Mouse (Mus musculus) forebrain, embryonic 11.5 days (tissue): ENCODE data around the gene Sox10. TPM values are rescaled to one million over a fixed set of nuclear protein-coding genes. Genes with fewer than 3 reads are reported as not detected.
A peak's percentile ranks its signal among the peaks of the same experiment; 100 is the strongest.

Source experiments
- ATAC-seq: fragments of 200-750 bp; cut with Nextera tagmentation; replicated peaks from 2 replicates; pipeline ENCODE4 v1.8.0; 2017; ENCODE audit warnings: moderate TSS enrichment; ENCODE audit not compliant: low FRiP score
- DNase-seq: peaks from one replicate; pipeline ENCODE4 v3.0.0-alpha.2; 2017; ENCODE audit warnings: low spot score
- H3K27ac ChIP-seq: fragments of 300-500 bp; sonication (generic); 2 replicates; pipeline ENCODE4 v1.5.1; 2014; ENCODE audit warnings: low read depth, low read length
- H3K27me3 ChIP-seq: fragments of 300-500 bp; sonication (generic); 2 replicates; pipeline ENCODE4 v1.6.1; 2014; ENCODE audit warnings: mild to moderate bottlenecking, low read length, mixed read lengths; ENCODE audit not compliant: control insufficient read depth, insufficient read depth
- H3K36me3 ChIP-seq: fragments of 300-500 bp; sonication (generic); 2 replicates; pipeline ENCODE4 v1.6.1; 2014; ENCODE audit warnings: mild to moderate bottlenecking, low read length, moderate library complexity, mixed read lengths; ENCODE audit not compliant: control insufficient read depth, insufficient read depth
- H3K4me1 ChIP-seq: fragments of 300-500 bp; sonication (generic); replicated peaks from 2 replicates; pipeline ENCODE4 v1.6.1; 2014; ENCODE audit warnings: low read length, mixed read lengths; ENCODE audit not compliant: control insufficient read depth, insufficient read depth
- H3K4me2 ChIP-seq: fragments of 300-500 bp; sonication (generic); 2 replicates; pipeline ENCODE4 v1.6.1; 2014; ENCODE audit warnings: low read depth, mild to moderate bottlenecking, low read length, moderate library complexity, mixed read lengths; ENCODE audit not compliant: severe bottlenecking
- H3K4me3 ChIP-seq: fragments of 300-500 bp; sonication (generic); 2 replicates; pipeline ENCODE4 v1.5.1; 2014; ENCODE audit warnings: low read depth, low read length
- H3K9ac ChIP-seq: fragments of 300-500 bp; sonication (generic); 2 replicates; pipeline ENCODE4 v1.6.1; 2014; ENCODE audit warnings: low read length
- H3K9me3 ChIP-seq: fragments of 300-500 bp; sonication (generic); 2 replicates; pipeline ENCODE4 v1.6.1; 2016; ENCODE audit warnings: low read length, mixed read lengths; ENCODE audit not compliant: control insufficient read depth
- WGBS: fragments of 180-500 bp; shearing (Covaris S2); extraction: QIAGEN DNeasy Blood & Tissue Kit; methylation state at CpG from one replicate; pipeline ENCODE4 v1.1.7; 2014; 5-methylcytosine and 5-hydroxymethylcytosine counted together
- polyA plus RNA-seq: library from polyadenylated mRNA; unstranded; fragments of >200 nt; fragmentation: Nextera tagmentation; extraction: Ambion mirVana; gene quantifications from 2 replicates; pipeline ENCODE4 v1.2.1, GENCODE M21; 2014

Sox10 gene
- 1.3 and 1.4 TPM in 2 replicates for polyA plus RNA-seq

DNA sequence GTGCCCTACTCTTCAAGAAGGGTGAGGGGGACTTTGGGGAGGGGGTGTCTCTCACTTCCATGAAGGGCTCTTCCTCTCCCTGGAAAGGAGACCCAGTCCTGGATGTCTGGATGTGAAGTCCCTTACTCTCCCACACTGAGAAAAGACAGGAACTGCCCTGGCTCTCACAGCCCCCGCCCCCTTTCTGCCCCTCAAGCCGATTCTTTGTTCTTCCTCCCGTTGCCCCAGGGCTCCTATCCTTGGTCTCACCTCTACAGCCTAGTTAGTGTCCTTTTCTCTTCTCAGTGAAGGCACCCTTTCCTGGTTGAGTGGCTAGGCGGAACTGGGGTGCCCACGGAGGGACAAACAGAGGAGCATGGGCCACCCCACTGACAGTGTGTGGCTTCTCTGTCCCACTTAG, at the start of gene Sox10:
Gene Sox10 (minus strand): TSS at position 101 of the 400 bp plus-strand sequence.
- no peak within 1 kb of the TSS for H3K4me3 ChIP-seq
- no peak within 1 kb of the TSS for H3K27ac ChIP-seq
- H3K4me1 ChIP-seq = peaks cover 15% of the 10 kb centered on the region; the same call in 1 of the 2 replicates
- DNase-seq = no peak
- no peaks in the 10 kb centered on the region for H3K36me3 ChIP-seq
- no peak within 1 kb of the TSS for H3K4me2 ChIP-seq
- no peak within 1 kb of the TSS; the same call in 1 of the 2 replicates for H3K9ac ChIP-seq
- no peaks in the 10 kb centered on the region for H3K9me3 ChIP-seq
- whole genome bisulfite sequencing = 41% methylated on average over 5 of the region's 5 CpGs
- peaks cover 39% of the 10 kb centered on the region for H3K27me3 ChIP-seq
- ATAC-seq = no peak

DNA sequence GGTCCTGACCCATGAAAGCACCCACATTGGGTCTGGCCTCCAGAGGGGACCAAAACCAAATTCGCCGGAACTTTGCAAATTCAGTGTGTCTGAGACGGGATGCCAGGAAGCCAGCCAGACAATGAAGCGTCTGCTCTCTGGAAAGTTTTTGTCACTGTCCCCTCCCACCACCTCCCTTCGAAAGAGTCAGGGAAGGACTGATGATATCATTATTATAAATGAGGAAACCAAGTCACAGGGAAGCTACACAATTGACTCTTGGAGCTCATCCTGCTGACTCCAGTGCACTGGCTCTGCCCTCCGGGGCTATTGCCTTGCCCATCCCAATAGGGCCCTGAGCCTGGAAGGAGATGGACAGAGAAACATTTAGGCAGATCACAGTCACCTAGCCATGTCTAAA, 48.6 kb upstream of the Sox10 start:
- H3K9ac ChIP-seq = no peak overlapping the region
- H3K4me1 ChIP-seq = no peaks in the 10 kb centered on the region
- no peak overlapping the region for H3K27ac ChIP-seq
- ATAC-seq (no peak), DNase-seq (no peak)
- H3K27me3 ChIP-seq = no peaks in the 10 kb centered on the region
- no peaks in the 10 kb centered on the region for H3K9me3 ChIP-seq
- 87% methylated on average over 6 of the region's 6 CpGs for WGBS
- H3K4me3 ChIP-seq = no peak overlapping the region
- H3K4me2 ChIP-seq = no peak overlapping the region
- H3K36me3 ChIP-seq = no peaks in the 10 kb centered on the region

DNA sequence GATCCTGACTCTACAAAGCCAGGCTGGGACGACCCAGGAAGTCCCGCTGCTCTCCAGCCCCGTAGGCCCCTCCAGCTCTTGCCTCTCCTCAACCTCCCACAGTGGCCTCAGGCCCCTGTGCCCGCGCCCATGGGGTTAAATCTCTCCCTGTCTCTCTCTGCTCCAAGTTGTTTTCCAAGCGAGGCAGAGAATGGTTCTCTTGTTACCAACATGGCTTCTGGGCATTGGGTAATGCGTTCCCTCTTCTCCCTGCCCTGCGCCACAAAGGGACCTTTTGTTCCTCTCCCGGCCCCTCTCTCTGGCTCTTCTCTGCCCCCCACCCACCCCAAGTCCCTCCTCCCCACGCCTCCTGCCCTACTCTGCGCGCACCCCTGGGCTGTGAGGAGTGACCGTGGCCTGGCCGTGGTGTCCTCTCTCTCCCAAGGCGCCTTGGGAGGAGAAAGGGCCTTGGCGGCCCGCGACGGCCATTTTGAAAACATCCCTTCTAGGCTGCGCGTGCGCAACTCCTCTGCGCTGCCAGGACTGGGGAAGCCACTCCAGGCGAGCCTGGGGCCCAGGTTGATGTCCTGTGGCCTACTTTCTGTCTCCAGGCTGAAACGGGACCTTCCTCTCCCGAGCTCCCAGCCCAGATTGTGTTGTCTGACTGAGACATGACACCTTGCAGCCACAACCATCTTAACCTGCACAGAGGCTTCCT, 47.9 kb upstream of the Sox10 start:
- H3K4me3 ChIP-seq = no peak overlapping the region
- no peak for ATAC-seq
- DNase-seq = no peak
- no peaks in the 10 kb centered on the region for H3K4me1 ChIP-seq
- H3K27me3 ChIP-seq = no peaks in the 10 kb centered on the region
- H3K4me2 ChIP-seq = no peak overlapping the region
- H3K36me3 ChIP-seq = no peaks in the 10 kb centered on the region
- no peak overlapping the region for H3K27ac ChIP-seq
- WGBS = 80% methylated on average over 26 of the region's 26 CpGs
- H3K9ac ChIP-seq = no peak overlapping the region
- no peaks in the 10 kb centered on the region for H3K9me3 ChIP-seq

DNA sequence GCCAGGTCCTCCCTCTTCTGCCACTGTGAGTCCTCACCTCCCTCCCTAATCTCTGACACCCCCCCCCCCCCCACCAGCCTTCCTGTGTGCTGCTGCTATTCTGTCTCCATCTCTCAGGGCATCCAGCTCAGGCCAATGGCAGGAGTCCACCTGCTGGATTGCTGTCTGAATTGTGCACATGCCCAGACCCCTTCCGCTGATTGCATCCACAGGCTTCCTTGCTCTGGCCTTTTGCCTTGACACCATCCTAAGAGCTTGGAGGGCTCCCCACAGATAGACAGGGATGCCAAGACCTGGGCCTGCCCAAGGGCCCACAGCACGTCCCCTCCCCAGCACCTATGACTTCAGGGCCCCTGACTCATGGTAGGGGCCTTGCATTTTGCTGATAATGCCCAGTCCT, 45.3 kb upstream of the Sox10 start:
- H3K36me3 ChIP-seq = no peaks in the 10 kb centered on the region
- H3K27ac ChIP-seq = no peak overlapping the region
- H3K4me1 ChIP-seq = no peaks in the 10 kb centered on the region
- no peak overlapping the region for H3K4me3 ChIP-seq
- no peaks in the 10 kb centered on the region for H3K27me3 ChIP-seq
- ATAC-seq (no peak), DNase-seq (no peak)
- no peak overlapping the region for H3K4me2 ChIP-seq
- 75% methylated on average over 2 of the region's 2 CpGs for WGBS
- no peak overlapping the region for H3K9ac ChIP-seq
- H3K9me3 ChIP-seq = no peaks in the 10 kb centered on the region

DNA sequence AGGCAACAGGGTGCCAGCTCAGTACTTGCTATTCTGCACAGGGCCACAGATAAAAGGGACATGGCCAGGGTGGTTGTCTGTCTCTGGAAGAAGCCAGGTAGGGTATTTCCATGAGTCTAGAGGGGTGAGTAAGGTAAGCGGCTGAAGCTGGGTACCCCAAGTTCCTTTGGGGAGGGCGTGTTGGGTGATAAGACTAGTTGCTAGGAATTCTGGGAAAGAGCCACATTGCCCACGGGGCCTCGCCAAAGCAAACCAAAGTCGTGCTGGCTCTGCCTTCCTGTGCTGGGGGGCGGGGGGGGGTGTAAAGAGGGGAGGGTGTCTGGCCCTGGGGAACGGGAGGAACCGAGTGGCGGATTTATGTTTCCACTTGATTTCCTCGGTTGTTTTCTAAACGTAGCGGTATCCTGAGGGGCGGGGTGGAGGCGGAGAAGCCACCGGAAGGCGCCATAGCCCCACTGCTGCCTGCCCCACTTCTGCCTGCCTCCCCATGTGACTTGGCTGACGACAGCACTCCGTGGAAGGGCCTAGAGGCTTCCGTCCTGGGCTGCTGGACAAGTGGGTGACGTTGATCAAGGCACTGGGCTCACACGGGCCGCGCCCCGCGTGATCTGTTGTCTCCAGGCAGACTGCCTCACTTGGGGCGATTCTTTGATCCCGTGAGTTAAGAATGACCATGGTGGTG, 43.9 kb upstream of the Sox10 start:
- H3K9me3 ChIP-seq = no peaks in the 10 kb centered on the region
- no peaks in the 10 kb centered on the region for H3K36me3 ChIP-seq
- H3K27ac ChIP-seq = no peak overlapping the region
- no peak overlapping the region for H3K9ac ChIP-seq
- 79% methylated on average over 27 of the region's 27 CpGs for WGBS
- H3K4me1 ChIP-seq = no peaks in the 10 kb centered on the region
- H3K4me2 ChIP-seq = no peak overlapping the region
- no peak for DNase-seq
- H3K27me3 ChIP-seq = no peaks in the 10 kb centered on the region
- H3K4me3 ChIP-seq = no peak overlapping the region
- ATAC-seq = no peak

DNA sequence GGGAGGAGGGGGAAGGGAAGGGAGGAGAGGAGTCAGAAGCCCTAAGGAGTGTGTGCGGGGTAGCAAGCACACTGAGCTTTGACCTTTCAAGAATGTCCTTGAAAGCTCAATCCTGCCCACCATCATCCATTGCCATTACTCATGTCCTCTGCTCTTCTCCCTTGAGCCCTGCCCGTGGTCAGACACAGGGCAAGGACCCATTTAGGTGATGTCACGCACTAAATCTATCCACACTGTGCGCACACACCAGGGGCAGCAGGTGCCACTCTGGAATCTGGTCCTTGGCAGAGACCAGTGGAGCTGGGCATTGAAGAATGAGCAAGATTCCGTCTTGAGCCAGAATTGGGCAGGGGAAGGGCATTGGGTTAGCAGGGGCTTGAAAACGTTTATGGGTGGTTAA, 43.2 kb upstream of the Sox10 start:
- Histone ChIP-seq H3K4me1 (no peaks in the 10 kb centered on the region), H3K4me2 (no peak overlapping the region), H3K27ac (no peak overlapping the region), H3K4me3 (no peak overlapping the region), H3K36me3 (no peaks in the 10 kb centered on the region), H3K9ac (no peak overlapping the region), H3K9me3 (no peaks in the 10 kb centered on the region), H3K27me3 (no peaks in the 10 kb centered on the region)
- ATAC-seq (no peak), DNase-seq (no peak)
- WGBS = 83% methylated on average over 6 of the region's 6 CpGs

DNA sequence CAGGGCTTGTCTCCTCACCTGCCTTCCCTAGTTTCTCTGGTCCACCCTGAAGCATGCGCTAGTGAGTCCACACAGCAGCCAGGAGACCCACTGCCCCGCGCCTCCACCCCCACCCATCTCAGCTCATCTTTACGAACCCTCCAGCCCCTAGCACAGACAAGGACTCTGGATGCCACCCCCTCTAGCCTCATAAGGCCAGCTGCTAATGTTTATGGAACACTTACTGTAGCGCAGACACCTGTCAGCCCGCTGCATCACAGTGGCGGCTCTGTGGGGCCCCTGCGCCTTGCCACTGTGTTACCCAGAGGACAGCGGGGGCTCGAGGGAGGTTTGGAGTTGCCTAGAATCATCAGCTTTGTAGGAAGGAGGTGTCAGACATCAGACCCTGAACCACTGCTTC, 37.5 kb upstream of the Sox10 start:
- H3K4me3 ChIP-seq = no peak overlapping the region
- peaks cover 14% of the 10 kb centered on the region for H3K4me1 ChIP-seq
- ATAC-seq (0 out of 2 replicates have a peak, but pooled peaks have one; percentile 36), DNase-seq (no peak)
- no peaks in the 10 kb centered on the region for H3K36me3 ChIP-seq
- H3K4me2 ChIP-seq = no peak overlapping the region
- no peaks in the 10 kb centered on the region for H3K27me3 ChIP-seq
- H3K27ac ChIP-seq = peak overlapping the region; percentile 74; the same call in 1 of the 2 replicates
- no peak overlapping the region for H3K9ac ChIP-seq
- no peaks in the 10 kb centered on the region for H3K9me3 ChIP-seq
- WGBS = 57% methylated on average over 10 of the region's 10 CpGs

DNA sequence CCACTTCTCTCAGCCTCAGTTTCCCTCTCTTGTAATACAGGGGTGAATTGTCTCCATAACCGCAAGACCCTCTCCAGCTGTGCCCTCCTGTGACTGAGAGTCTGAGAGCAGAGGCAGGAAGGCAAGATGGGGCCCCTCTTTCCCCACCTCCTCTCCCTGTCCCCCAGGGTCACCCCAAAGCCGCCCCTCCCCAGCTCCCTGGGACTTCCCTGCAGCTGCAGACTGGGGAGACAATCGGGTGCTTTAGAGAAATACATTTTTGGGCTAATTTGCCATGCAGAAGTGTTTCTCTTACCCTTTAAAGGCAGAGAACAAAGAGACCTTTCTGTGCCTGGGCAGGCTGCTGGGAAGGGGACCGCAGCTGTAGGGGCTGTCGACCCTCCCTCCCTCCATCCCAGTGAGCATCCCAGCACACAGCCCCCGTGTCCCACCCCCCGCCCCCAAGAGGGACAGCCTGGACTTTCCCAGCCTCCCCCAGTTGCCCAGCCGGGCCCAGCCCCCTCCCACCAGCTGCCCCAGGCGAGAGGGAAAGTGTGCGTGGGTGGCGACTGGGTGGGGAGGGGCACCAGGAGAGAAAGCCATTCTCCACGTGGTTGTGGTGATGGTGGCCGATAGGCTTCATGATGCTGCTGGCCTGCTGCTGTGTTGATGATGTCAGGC, 36.6 kb upstream of the Sox10 start:
- H3K9me3 ChIP-seq = no peaks in the 10 kb centered on the region
- 0 out of 2 replicates have a peak overlapping the region, but pooled peaks have one; percentile 8 for H3K4me2 ChIP-seq
- H3K27ac ChIP-seq = peak overlapping the region; percentile 74
- no peaks in the 10 kb centered on the region for H3K27me3 ChIP-seq
- H3K36me3 ChIP-seq = no peaks in the 10 kb centered on the region
- H3K4me3 ChIP-seq = no peak overlapping the region
- H3K9ac ChIP-seq = peak overlapping the region; percentile 50; the same call in 1 of the 2 replicates
- H3K4me1 ChIP-seq = peaks cover 14% of the 10 kb centered on the region
- DNase-seq = peak; percentile 74
- 19% methylated on average over 13 of the region's 13 CpGs for WGBS
- ATAC-seq = peak; percentile 77
